Mouse (Mus musculus): ENCODE measurements at regions not wholly inside any gene's neighbourhood (a gene's known extent, or its start where the extent isn't known, plus 50 kb on each side); places are given as distances from the start of the nearest gene placed in this dataset.
"Not testable (repeated sequence)": the region's sequence is repeated elsewhere in the genome, so short reads cannot be mapped to it uniquely, and the experiment has no call there.

- no peak for DNase-seq (ENCODE audit: low spot score in 2 of 2)
Observed at GRCm38 (mm10) chr12:79991279-79991678, 121.5 kb downstream of the Zfp36l1 start.

GRCm38 (mm10) chr12:79990751-79991150 lies 122.1 kb downstream of the Zfp36l1 start:
- peak in 1 of 2 experiments; percentile 43 for DNase-seq (ENCODE audit: low spot score in 2 of 2)

GRCm38 (mm10) chr12:79989582-79990110 lies 123.2 kb downstream of the Zfp36l1 start:
- no peak for DNase-seq (ENCODE audit: low spot score in 2 of 2)

- DNase-seq (ENCODE audit: low spot score in 2 of 2): no peak
Observed at GRCm38 (mm10) chr12:79988401-79989358, 124.1 kb downstream of the Zfp36l1 start.

- DNase-seq (ENCODE audit: low spot score in 2 of 2): no peak
Observed at GRCm38 (mm10) chr12:79986241-79986976, 126.4 kb downstream of the Zfp36l1 start.

- no peak for DNase-seq (ENCODE audit: low spot score in 2 of 2)
Observed at GRCm38 (mm10) chr12:79984985-79985747, 127.6 kb downstream of the Zfp36l1 start.

- DNase-seq (ENCODE audit: low spot score in 2 of 2): no peak
Observed at GRCm38 (mm10) chr12:79984025-79984790, 128.6 kb downstream of the Zfp36l1 start.

- DNase-seq (ENCODE audit: low spot score in 2 of 2): no peak
Observed at GRCm38 (mm10) chr12:79983232-79983631, 129.6 kb downstream of the Zfp36l1 start.

- not testable (repeated sequence) for DNase-seq (ENCODE audit: low spot score in 2 of 2)
Observed at GRCm38 (mm10) chr12:79982497-79982896, 130.3 kb downstream of the Zfp36l1 start.

GRCm38 (mm10) chr12:79980711-79981110 lies 132.1 kb downstream of the Zfp36l1 start:
- no peak for DNase-seq (ENCODE audit: low spot score in 2 of 2)

- DNase-seq (ENCODE audit: low spot score in 2 of 2): no peak
Observed at GRCm38 (mm10) chr12:79977136-79977535, 135.7 kb downstream of the Zfp36l1 start.

- no peak for DNase-seq (ENCODE audit: low spot score in 2 of 2)
Observed at GRCm38 (mm10) chr12:79975466-79976239, 137.2 kb downstream of the Zfp36l1 start.

- DNase-seq (ENCODE audit: low spot score in 2 of 2): no peak
Observed at GRCm38 (mm10) chr12:79975050-79975449, 137.8 kb downstream of the Zfp36l1 start.

GRCm38 (mm10) chr12:79974530-79974929 lies 138.3 kb downstream of the Zfp36l1 start:
- no peak for DNase-seq (ENCODE audit: low spot score in 2 of 2)

GRCm38 (mm10) chr12:79973566-79974230 lies 139.1 kb downstream of the Zfp36l1 start:
- DNase-seq (ENCODE audit: low spot score in 2 of 2): no peak

- no peak for DNase-seq (ENCODE audit: low spot score in 2 of 2)
Observed at GRCm38 (mm10) chr12:79970981-79971390, 141.8 kb downstream of the Zfp36l1 start.

- peak in 1 of 2 experiments; percentile 66 for DNase-seq (ENCODE audit: low spot score in 2 of 2)
Observed at GRCm38 (mm10) chr12:79970227-79970901, 142.4 kb downstream of the Zfp36l1 start.
